ENCODE assay signal across 12 mouse cellular contexts in genomic region chr13:28545797-28546196, GRCm38 (mm10).
DNase-seq lines count a peak whose midpoint lies in the region; ATAC-seq and TF ChIP-seq lines count a peak whose summit lies in the region.
"Had no signal": no experiment of that assay in that cellular context is flagged by ENCODE, and none has a peak within 500 bp of the region (broad histone marks: within the 10 kb centered on the region; RNA-seq: fewer than 3 reads in every experiment).

No protein-coding gene starts in this region.

- DNase-seq in forebrain, embryonic 11.5 days (ENCODE audit: low spot score), result no peak
- no peak for DNase-seq in forebrain, embryonic 14.5 days (ENCODE audit: low spot score)
- DNase-seq in lung, adult 18-20 months, result no peak
- no peak for DNase-seq in midbrain, embryonic 11.5 days (ENCODE audit: low spot score, missing footprints)
- DNase-seq in stomach, postnatal 0 days (ENCODE audit: low spot score), result no peak
- DNase-seq in gastrocnemius, postnatal 14 days, result no peak
- DNase-seq: cerebellum, adult 9-11 months; right cerebral cortex, postnatal 25 days had no signal

- no peak overlapping the region for H3K4me2 ChIP-seq in forebrain, embryonic 11.5 days (ENCODE audit: low read depth, low read length, severe bottlenecking)
- no peak overlapping the region for H3K4me2 ChIP-seq in forebrain, embryonic 14.5 days (ENCODE audit: low read length)
- no peak overlapping the region for H3K4me2 ChIP-seq in lung, embryonic 16.5 days (ENCODE audit: low read depth, low read length)
- H3K4me2 ChIP-seq in midbrain, embryonic 11.5 days, result no peak overlapping the region
- no peak overlapping the region for H3K4me2 ChIP-seq in stomach, postnatal 0 days (replicated peaks; ENCODE audit: low read depth)
- H3K4me2 ChIP-seq in liver, embryonic 12.5 days, result no peak overlapping the region
- H3K4me2 ChIP-seq: embryonic facial prominence, embryonic 15.5 days; limb, embryonic 15.5 days had no signal

- no peak overlapping the region for H3K4me3 ChIP-seq in forebrain, embryonic 11.5 days (ENCODE audit: low read depth, low read length)
- no peak overlapping the region for H3K4me3 ChIP-seq in forebrain, embryonic 14.5 days (ENCODE audit: low read depth, low read length)
- no peak overlapping the region for H3K4me3 ChIP-seq in lung, embryonic 16.5 days (ENCODE audit: low read length)
- H3K4me3 ChIP-seq in midbrain, embryonic 11.5 days (ENCODE audit: low read depth, low read length), result no peak overlapping the region
- H3K4me3 ChIP-seq in stomach, postnatal 0 days (ENCODE audit: low read depth, low read length), result no peak overlapping the region
- no peak overlapping the region for H3K4me3 ChIP-seq in liver, embryonic 12.5 days
- H3K4me3 ChIP-seq: embryonic facial prominence, embryonic 15.5 days; limb, embryonic 15.5 days had no signal

- H3K9ac ChIP-seq in forebrain, embryonic 11.5 days (ENCODE audit: low read length), result no peak overlapping the region
- H3K9ac ChIP-seq in forebrain, embryonic 14.5 days (ENCODE audit: low read length), result no peak overlapping the region
- no peak overlapping the region for H3K9ac ChIP-seq in lung, embryonic 16.5 days (ENCODE audit: low read length)
- H3K9ac ChIP-seq in midbrain, embryonic 11.5 days (ENCODE audit: low read length), result no peak overlapping the region
- no peak overlapping the region for H3K9ac ChIP-seq in stomach, postnatal 0 days (ENCODE audit: low read length)
- no peak overlapping the region for H3K9ac ChIP-seq in liver, embryonic 12.5 days
- H3K9ac ChIP-seq: embryonic facial prominence, embryonic 15.5 days; limb, embryonic 15.5 days had no signal

- WGBS in forebrain, embryonic 11.5 days, result 93% methylated on average over 1 of the region's 1 CpGs
- WGBS in forebrain, embryonic 14.5 days, result 92% methylated on average over 1 of the region's 1 CpGs
- 60% methylated on average over 1 of the region's 1 CpGs for WGBS in lung, embryonic 16.5 days
- WGBS in midbrain, embryonic 11.5 days, result 93% methylated on average over 1 of the region's 1 CpGs
- WGBS in stomach, postnatal 0 days, result 63% methylated on average over 1 of the region's 1 CpGs
- 74% methylated on average over 1 of the region's 1 CpGs for WGBS in liver, embryonic 12.5 days (ENCODE audit: insufficient replicate concordance)

- intact Hi-C loops in gastrocnemius, postnatal 14 days (cut with DNase I; ENCODE audit: low total_unique reads), result no loop called here

- no peaks in the 10 kb centered on the region for H3K27me3 ChIP-seq in forebrain, embryonic 11.5 days (ENCODE audit: control insufficient read depth, insufficient read depth, low read length)
- no peaks in the 10 kb centered on the region for H3K27me3 ChIP-seq in forebrain, embryonic 14.5 days (replicated peaks; ENCODE audit: control insufficient read depth, insufficient read depth, low read length)
- H3K27me3 ChIP-seq in lung, embryonic 16.5 days (ENCODE audit: control insufficient read depth, insufficient read depth, low read depth, low read length), result no peaks in the 10 kb centered on the region
- H3K27me3 ChIP-seq in midbrain, embryonic 11.5 days (ENCODE audit: control insufficient read depth, insufficient read depth, low read length), result no peaks in the 10 kb centered on the region
- H3K27me3 ChIP-seq in stomach, postnatal 0 days (ENCODE audit: control insufficient read depth, insufficient read depth, low read length), result no peaks in the 10 kb centered on the region
- H3K27me3 ChIP-seq in liver, embryonic 12.5 days (replicated peaks), result no peaks in the 10 kb centered on the region
- H3K27me3 ChIP-seq: embryonic facial prominence, embryonic 15.5 days; limb, embryonic 15.5 days had no signal

- H3K27ac ChIP-seq in forebrain, embryonic 11.5 days (ENCODE audit: low read depth, low read length), result no peak overlapping the region
- no peak overlapping the region for H3K27ac ChIP-seq in forebrain, embryonic 14.5 days (ENCODE audit: low read depth, low read length)
- no peak overlapping the region for H3K27ac ChIP-seq in lung, embryonic 16.5 days (ENCODE audit: low read length)
- no peak overlapping the region for H3K27ac ChIP-seq in midbrain, embryonic 11.5 days (ENCODE audit: low read depth, low read length)
- H3K27ac ChIP-seq in stomach, postnatal 0 days (replicated peaks), result no peak overlapping the region
- H3K27ac ChIP-seq in liver, embryonic 12.5 days, result no peak overlapping the region
- H3K27ac ChIP-seq: embryonic facial prominence, embryonic 15.5 days; limb, embryonic 15.5 days had no signal

- no peak for TF ChIP-seq CTCF in stomach, postnatal 0 days (IDR thresholded peaks at IDR 0.05; ENCODE audit: low read depth)

- no peak for TF ChIP-seq EP300 in stomach, postnatal 0 days (optimal IDR thresholded peaks at IDR 0.05)

- no peaks in the 10 kb centered on the region for H3K9me3 ChIP-seq in forebrain, embryonic 11.5 days (ENCODE audit: control insufficient read depth, low read length)
- H3K9me3 ChIP-seq in forebrain, embryonic 14.5 days (replicated peaks; ENCODE audit: control insufficient read depth, low read length), result no peaks in the 10 kb centered on the region
- no peaks in the 10 kb centered on the region for H3K9me3 ChIP-seq in lung, embryonic 16.5 days (ENCODE audit: control insufficient read depth, low read length)
- H3K9me3 ChIP-seq in midbrain, embryonic 11.5 days (ENCODE audit: control insufficient read depth, low read length), result no peaks in the 10 kb centered on the region
- H3K9me3 ChIP-seq in stomach, postnatal 0 days (ENCODE audit: control insufficient read depth, low read length), result no peaks in the 10 kb centered on the region
- H3K9me3 ChIP-seq in liver, embryonic 12.5 days (replicated peaks), result no peaks in the 10 kb centered on the region
- H3K9me3 ChIP-seq: embryonic facial prominence, embryonic 15.5 days; limb, embryonic 15.5 days had no signal

- ATAC-seq in forebrain, embryonic 11.5 days (replicated peaks; ENCODE audit: low FRiP score), result 0 out of 2 replicates have a peak, but pooled peaks have one; percentile 14
- ATAC-seq in forebrain, embryonic 14.5 days, result no peak; the same call in 1 of the 2 replicates
- ATAC-seq in lung, embryonic 16.5 days (ENCODE audit: low read depth), result peak; percentile 39; the same call in 1 of the 2 replicates
- ATAC-seq in midbrain, embryonic 11.5 days (ENCODE audit: low FRiP score), result peak; percentile 42
- ATAC-seq in stomach, postnatal 0 days (ENCODE audit: low FRiP score, low TSS enrichment), result peak; percentile 95
- ATAC-seq in liver, embryonic 12.5 days, result no peak

- H3K36me3 ChIP-seq in forebrain, embryonic 11.5 days (ENCODE audit: control insufficient read depth, insufficient read depth, low read length), result no peaks in the 10 kb centered on the region
- no peaks in the 10 kb centered on the region; the same call in 1 of the 2 replicates for H3K36me3 ChIP-seq in forebrain, embryonic 14.5 days (ENCODE audit: control insufficient read depth, insufficient read depth, low read length)
- no peaks in the 10 kb centered on the region for H3K36me3 ChIP-seq in lung, embryonic 16.5 days (ENCODE audit: control insufficient read depth, insufficient read depth, low read length)
- H3K36me3 ChIP-seq in midbrain, embryonic 11.5 days (ENCODE audit: control insufficient read depth, insufficient read depth, low read length), result no peaks in the 10 kb centered on the region
- no peaks in the 10 kb centered on the region for H3K36me3 ChIP-seq in stomach, postnatal 0 days (ENCODE audit: control insufficient read depth, insufficient read depth, low read length)
- H3K36me3 ChIP-seq in liver, embryonic 12.5 days, result no peaks in the 10 kb centered on the region
- H3K36me3 ChIP-seq: limb, embryonic 15.5 days had no signal

- H3K4me1 ChIP-seq in forebrain, embryonic 11.5 days (replicated peaks; ENCODE audit: control insufficient read depth, insufficient read depth, low read length), result peaks cover 11% of the 10 kb centered on the region
- H3K4me1 ChIP-seq in forebrain, embryonic 14.5 days (ENCODE audit: control insufficient read depth, insufficient read depth, low read length), result peaks cover 13% of the 10 kb centered on the region
- H3K4me1 ChIP-seq in lung, embryonic 16.5 days (replicated peaks; ENCODE audit: control insufficient read depth, insufficient read depth, low read length), result peaks cover 16% of the 10 kb centered on the region
- peaks cover 15% of the 10 kb centered on the region for H3K4me1 ChIP-seq in midbrain, embryonic 11.5 days (ENCODE audit: control insufficient read depth, insufficient read depth, low read length)
- H3K4me1 ChIP-seq in stomach, postnatal 0 days (replicated peaks; ENCODE audit: control insufficient read depth, insufficient read depth), result no peaks in the 10 kb centered on the region
- H3K4me1 ChIP-seq in liver, embryonic 12.5 days, result peaks cover 6% of the 10 kb centered on the region; the same call in 1 of the 2 replicates

Comparison
In these comparisons a context has a peak if more than half of its experiments do, and no peak if none do; other contexts are left out.
1. ATAC-seq: peak in forebrain, embryonic 11.5 days (single experiment), lung, embryonic 16.5 days (single experiment), midbrain, embryonic 11.5 days (single experiment) and stomach, postnatal 0 days (single experiment); none in forebrain, embryonic 14.5 days (single experiment) and liver, embryonic 12.5 days (single experiment).